Mouse (Mus musculus): ENCODE measurements around the gene Gadd45a. TPM values are rescaled to one million over a fixed set of nuclear protein-coding genes. Genes with fewer than 3 reads are reported as not detected.
A peak's percentile ranks its signal among the peaks of the same experiment; 100 is the strongest.

Gene Gadd45a
- 27.9 and 31.1 TPM in 2 replicates for polyA plus RNA-seq (2014; fragmentation: Nextera tagmentation; extraction: Ambion mirVana)

- H3K9me3 ChIP-seq (ENCODE audit: control insufficient read depth, low read length), result no peaks in the 10 kb centered on the region
- H3K36me3 ChIP-seq (ENCODE audit: control insufficient read depth, insufficient read depth, low read length), result no peaks in the 10 kb centered on the region
- DNase-seq (ENCODE audit: low spot score), result peak; percentile 92
- H3K4me1 ChIP-seq (replicated peaks; ENCODE audit: control insufficient read depth, insufficient read depth, low read length), result peaks cover 15% of the 10 kb centered on the region
- peak within 1 kb of the TSS; percentile 95 for H3K4me3 ChIP-seq (ENCODE audit: low read depth, low read length)
- peak; percentile 93 for ATAC-seq (replicated peaks; ENCODE audit: low FRiP score)
- H3K27me3 ChIP-seq (replicated peaks; ENCODE audit: control insufficient read depth, insufficient read depth, low read length), result no peaks in the 10 kb centered on the region
- H3K4me2 ChIP-seq, result peak within 1 kb of the TSS; percentile 73
- WGBS, result under 1% methylated on average over 69 of the region's 69 CpGs
- H3K27ac ChIP-seq (ENCODE audit: low read depth, low read length), result peak within 1 kb of the TSS; percentile 99
- peak within 1 kb of the TSS; percentile 95 for H3K9ac ChIP-seq (ENCODE audit: low read depth, low read length)
Observed at GRCm38 (mm10) chr6:67036837-67037628, at the start of gene Gadd45a. Gene Gadd45a, minus strand, starts transcription at chr6:67037457.

DNA sequence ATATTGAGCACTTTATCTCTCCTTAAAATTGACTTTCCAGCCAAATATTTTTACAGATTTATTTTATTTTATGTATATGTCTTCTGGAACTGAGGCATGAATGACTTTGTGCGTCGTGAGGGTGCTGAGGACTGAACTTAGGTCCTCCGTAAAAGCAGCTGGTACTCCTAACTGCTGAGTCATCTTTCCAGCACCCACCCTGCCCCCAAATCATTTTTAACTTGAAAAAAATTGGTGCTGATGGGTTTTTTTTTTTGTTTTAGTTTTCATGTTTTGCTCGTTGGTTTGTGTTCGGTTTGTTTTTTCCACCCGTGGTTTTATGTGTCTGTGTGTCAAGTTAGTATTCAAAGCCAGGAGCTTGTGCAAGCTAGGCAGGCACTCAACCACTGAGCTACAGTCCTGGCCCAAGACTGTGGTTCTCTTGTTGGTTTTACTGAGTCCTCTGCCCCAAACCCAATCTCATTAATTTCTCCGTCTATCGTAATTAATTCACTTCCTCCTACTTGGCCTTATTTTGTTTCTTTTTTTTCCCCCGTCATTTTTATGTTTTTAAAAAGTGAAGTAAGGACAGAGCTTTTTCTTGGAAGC lies 48.7 kb upstream of the Gadd45a start:
- ATAC-seq (replicated peaks; ENCODE audit: low FRiP score) (no peak), DNase-seq (ENCODE audit: low spot score) (no peak)
- H3K4me2 ChIP-seq, result no peak overlapping the region
- no peaks in the 10 kb centered on the region for H3K36me3 ChIP-seq (ENCODE audit: control insufficient read depth, insufficient read depth, low read length)
- no peak overlapping the region for H3K27ac ChIP-seq (ENCODE audit: low read depth, low read length)
- H3K9me3 ChIP-seq (ENCODE audit: control insufficient read depth, low read length), result no peaks in the 10 kb centered on the region
- no peak overlapping the region for H3K4me3 ChIP-seq (ENCODE audit: low read depth, low read length)
- peaks cover 12% of the 10 kb centered on the region for H3K4me1 ChIP-seq (replicated peaks; ENCODE audit: control insufficient read depth, insufficient read depth, low read length)
- H3K9ac ChIP-seq (ENCODE audit: low read depth, low read length), result no peak overlapping the region
- WGBS, result 78% methylated on average over 9 of the region's 9 CpGs
- H3K27me3 ChIP-seq (replicated peaks; ENCODE audit: control insufficient read depth, insufficient read depth, low read length), result no peaks in the 10 kb centered on the region

GRCm38 (mm10) chr6:67084465-67084864 lies 47.2 kb upstream of the Gadd45a start:
- ATAC-seq (replicated peaks; ENCODE audit: low FRiP score) (peak; percentile 93), DNase-seq (ENCODE audit: low spot score) (no peak)
- H3K9me3 ChIP-seq (ENCODE audit: control insufficient read depth, low read length), result no peaks in the 10 kb centered on the region
- H3K36me3 ChIP-seq (ENCODE audit: control insufficient read depth, insufficient read depth, low read length), result no peaks in the 10 kb centered on the region
- peak overlapping the region; percentile 27; the same call in 1 of the 2 replicates for H3K4me2 ChIP-seq
- H3K9ac ChIP-seq (ENCODE audit: low read depth, low read length), result no peak overlapping the region
- no peak overlapping the region for H3K4me3 ChIP-seq (ENCODE audit: low read depth, low read length)
- H3K27ac ChIP-seq (ENCODE audit: low read depth, low read length), result peak overlapping the region; percentile 68
- H3K4me1 ChIP-seq (replicated peaks; ENCODE audit: control insufficient read depth, insufficient read depth, low read length), result peaks cover 12% of the 10 kb centered on the region
- no peaks in the 10 kb centered on the region for H3K27me3 ChIP-seq (replicated peaks; ENCODE audit: control insufficient read depth, insufficient read depth, low read length)
- WGBS, result 68% methylated on average over 2 of the region's 2 CpGs

- H3K9ac ChIP-seq (ENCODE audit: low read depth, low read length), result no peak overlapping the region
- WGBS, result 81% methylated on average over 4 of the region's 4 CpGs
- no peak overlapping the region for H3K27ac ChIP-seq (ENCODE audit: low read depth, low read length)
- ATAC-seq (replicated peaks; ENCODE audit: low FRiP score) (no peak), DNase-seq (ENCODE audit: low spot score) (no peak)
- no peaks in the 10 kb centered on the region for H3K9me3 ChIP-seq (ENCODE audit: control insufficient read depth, low read length)
- H3K4me3 ChIP-seq (ENCODE audit: low read depth, low read length), result no peak overlapping the region
- no peaks in the 10 kb centered on the region for H3K36me3 ChIP-seq (ENCODE audit: control insufficient read depth, insufficient read depth, low read length)
- H3K27me3 ChIP-seq (replicated peaks; ENCODE audit: control insufficient read depth, insufficient read depth, low read length), result no peaks in the 10 kb centered on the region
- peaks cover 12% of the 10 kb centered on the region for H3K4me1 ChIP-seq (replicated peaks; ENCODE audit: control insufficient read depth, insufficient read depth, low read length)
- H3K4me2 ChIP-seq, result no peak overlapping the region
Observed at GRCm38 (mm10) chr6:67081141-67081540, 43.9 kb upstream of the Gadd45a start.

DNA sequence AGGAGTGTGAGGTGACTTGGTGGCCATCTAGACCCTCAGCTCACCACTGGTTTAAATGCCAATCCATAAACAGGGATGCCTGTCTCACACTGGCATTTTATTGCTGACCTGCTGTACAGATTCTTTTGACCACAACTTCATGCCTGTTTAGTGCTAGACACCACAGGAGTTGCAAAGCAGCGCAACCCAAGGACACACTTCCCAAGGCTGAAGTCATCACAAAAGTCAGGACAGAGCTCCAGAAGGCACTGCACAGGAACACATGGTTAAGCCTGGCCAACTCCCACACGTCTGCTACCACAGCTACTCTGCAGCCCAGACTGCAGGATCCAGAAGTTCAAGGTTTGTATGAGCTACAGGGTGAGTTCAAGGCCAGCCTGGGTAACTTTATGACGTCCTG lies 40.8 kb upstream of the Gadd45a start:
- no peak overlapping the region for H3K9ac ChIP-seq (ENCODE audit: low read depth, low read length)
- DNase-seq (ENCODE audit: low spot score) (no peak), ATAC-seq (replicated peaks; ENCODE audit: low FRiP score) (no peak)
- no peak overlapping the region for H3K27ac ChIP-seq (ENCODE audit: low read depth, low read length)
- WGBS, result 78% methylated on average over 3 of the region's 3 CpGs
- no peak overlapping the region for H3K4me2 ChIP-seq
- no peaks in the 10 kb centered on the region for H3K9me3 ChIP-seq (ENCODE audit: control insufficient read depth, low read length)
- H3K27me3 ChIP-seq (replicated peaks; ENCODE audit: control insufficient read depth, insufficient read depth, low read length), result no peaks in the 10 kb centered on the region
- H3K36me3 ChIP-seq (ENCODE audit: control insufficient read depth, insufficient read depth, low read length), result no peaks in the 10 kb centered on the region
- H3K4me3 ChIP-seq (ENCODE audit: low read depth, low read length), result no peak overlapping the region
- peaks cover 8% of the 10 kb centered on the region for H3K4me1 ChIP-seq (replicated peaks; ENCODE audit: control insufficient read depth, insufficient read depth, low read length)

GRCm38 (mm10) chr6:67077477-67077876 lies 40.2 kb upstream of the Gadd45a start:
- Histone ChIP-seq H3K4me1 (replicated peaks; ENCODE audit: control insufficient read depth, insufficient read depth, low read length) (peaks cover 8% of the 10 kb centered on the region), H3K36me3 (ENCODE audit: control insufficient read depth, insufficient read depth, low read length) (no peaks in the 10 kb centered on the region), H3K9me3 (ENCODE audit: control insufficient read depth, low read length) (no peaks in the 10 kb centered on the region), H3K27ac (ENCODE audit: low read depth, low read length) (no peak overlapping the region), H3K9ac (ENCODE audit: low read depth, low read length) (no peak overlapping the region), H3K4me2 (no peak overlapping the region), H3K27me3 (replicated peaks; ENCODE audit: control insufficient read depth, insufficient read depth, low read length) (no peaks in the 10 kb centered on the region), H3K4me3 (ENCODE audit: low read depth, low read length) (no peak overlapping the region)
- peak; percentile 40; the same call in 1 of the 2 replicates for ATAC-seq (replicated peaks; ENCODE audit: low FRiP score)
- 45% methylated on average over 3 of the region's 3 CpGs for WGBS
- DNase-seq (ENCODE audit: low spot score), result no peak

GRCm38 (mm10) chr6:67076348-67076747 lies 39.1 kb upstream of the Gadd45a start:
- 50% methylated on average over 1 of the region's 1 CpGs for WGBS
- Histone ChIP-seq H3K9ac (ENCODE audit: low read depth, low read length) (no peak overlapping the region), H3K27me3 (replicated peaks; ENCODE audit: control insufficient read depth, insufficient read depth, low read length) (no peaks in the 10 kb centered on the region), H3K27ac (ENCODE audit: low read depth, low read length) (no peak overlapping the region), H3K4me3 (ENCODE audit: low read depth, low read length) (no peak overlapping the region), H3K4me1 (replicated peaks; ENCODE audit: control insufficient read depth, insufficient read depth, low read length) (peaks cover 8% of the 10 kb centered on the region), H3K4me2 (no peak overlapping the region), H3K36me3 (ENCODE audit: control insufficient read depth, insufficient read depth, low read length) (no peaks in the 10 kb centered on the region), H3K9me3 (ENCODE audit: control insufficient read depth, low read length) (no peaks in the 10 kb centered on the region)
- ATAC-seq (replicated peaks; ENCODE audit: low FRiP score), result no peak
- DNase-seq (ENCODE audit: low spot score), result no peak

DNA sequence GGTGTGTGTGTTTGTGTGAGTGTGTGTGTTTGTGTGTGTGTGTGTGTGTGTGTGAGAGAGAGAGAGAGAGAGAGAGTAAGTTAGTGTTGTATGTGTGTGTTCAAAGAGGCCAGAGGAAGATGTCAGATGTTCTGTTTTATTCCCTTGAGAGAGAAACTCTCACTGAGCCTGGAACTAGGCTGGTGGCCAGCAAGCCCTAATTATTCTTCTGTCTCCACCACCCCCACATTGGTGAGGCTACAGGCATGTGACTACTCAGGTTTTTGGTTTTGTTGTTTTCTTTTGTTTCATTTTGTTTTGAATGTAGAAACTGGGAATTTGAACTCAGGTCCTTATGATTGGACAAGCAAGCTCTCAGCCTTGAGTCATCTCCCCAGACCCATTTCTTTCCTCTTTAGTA lies 37.6 kb upstream of the Gadd45a start:
- Histone ChIP-seq H3K4me3 (ENCODE audit: low read depth, low read length) (no peak overlapping the region), H3K27ac (ENCODE audit: low read depth, low read length) (no peak overlapping the region), H3K4me2 (no peak overlapping the region), H3K9ac (ENCODE audit: low read depth, low read length) (no peak overlapping the region), H3K9me3 (ENCODE audit: control insufficient read depth, low read length) (no peaks in the 10 kb centered on the region), H3K27me3 (replicated peaks; ENCODE audit: control insufficient read depth, insufficient read depth, low read length) (no peaks in the 10 kb centered on the region), H3K36me3 (ENCODE audit: control insufficient read depth, insufficient read depth, low read length) (no peaks in the 10 kb centered on the region), H3K4me1 (replicated peaks; ENCODE audit: control insufficient read depth, insufficient read depth, low read length) (peaks cover 8% of the 10 kb centered on the region)
- DNase-seq (ENCODE audit: low spot score), result no peak
- ATAC-seq (replicated peaks; ENCODE audit: low FRiP score), result no peak

DNA sequence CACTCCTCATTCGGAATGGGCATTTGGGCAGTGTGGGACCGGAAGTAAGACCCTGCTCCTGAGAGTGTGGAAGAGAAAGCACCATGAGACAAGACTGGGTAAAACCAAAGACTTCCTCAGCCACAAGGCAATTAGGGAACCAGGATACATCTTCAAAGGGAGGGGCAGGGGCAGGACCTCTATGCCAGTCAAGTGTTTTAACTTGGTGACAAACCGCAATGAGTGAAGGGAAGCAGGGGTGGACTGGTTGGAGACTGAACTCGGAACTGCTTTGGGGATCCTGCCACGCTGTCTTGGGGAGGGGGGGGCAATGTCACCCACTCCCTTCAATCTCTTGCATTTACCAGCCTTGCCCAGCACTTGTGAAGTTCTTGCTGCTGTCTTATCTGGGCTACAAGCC lies 36.7 kb upstream of the Gadd45a start:
- Histone ChIP-seq H3K4me1 (replicated peaks; ENCODE audit: control insufficient read depth, insufficient read depth, low read length) (peaks cover 8% of the 10 kb centered on the region), H3K9ac (ENCODE audit: low read depth, low read length) (no peak overlapping the region), H3K36me3 (ENCODE audit: control insufficient read depth, insufficient read depth, low read length) (no peaks in the 10 kb centered on the region), H3K27me3 (replicated peaks; ENCODE audit: control insufficient read depth, insufficient read depth, low read length) (no peaks in the 10 kb centered on the region), H3K9me3 (ENCODE audit: control insufficient read depth, low read length) (no peaks in the 10 kb centered on the region), H3K4me2 (no peak overlapping the region), H3K4me3 (ENCODE audit: low read depth, low read length) (no peak overlapping the region), H3K27ac (ENCODE audit: low read depth, low read length) (no peak overlapping the region)
- 44% methylated on average over 5 of the region's 5 CpGs for WGBS
- ATAC-seq (replicated peaks; ENCODE audit: low FRiP score) (no peak), DNase-seq (ENCODE audit: low spot score) (no peak)
